Mouse (Mus musculus) kidney, adult 11 months (tissue): ENCODE data around the gene Isg15.
A peak's percentile ranks its signal among the peaks of the same experiment; 100 is the strongest.

Experiments used
- DNase-seq: peaks from one replicate; pipeline ENCODE4 v3.0.0; 2022

The Isg15 gene

GRCm38 (mm10) chr4:156200623-156201475 lies at the start of gene Isg15:
Gene Isg15, minus strand, starts transcription at chr4:156200818.
- no peak for DNase-seq

GRCm38 (mm10) chr4:156249567-156249966 lies 48.9 kb upstream of the Isg15 start:
- DNase-seq: no peak

GRCm38 (mm10) chr4:156236651-156237447 lies 36.2 kb upstream of the Isg15 start:
- DNase-seq: no peak

- peak; percentile 81 for DNase-seq
Measured at GRCm38 (mm10) chr4:156235808-156236533, 35.4 kb upstream of the Isg15 start, which contains the start of gene Noc2l. Gene Noc2l, plus strand, starts transcription at chr4:156236010.

GRCm38 (mm10) chr4:156235360-156235770 lies 34.7 kb upstream of the Isg15 start:
- DNase-seq: no peak

GRCm38 (mm10) chr4:156234701-156235213 lies 34.1 kb upstream of the Isg15 start, which contains the start of gene Plekhn1:
Gene Plekhn1, minus strand, starts transcription at chr4:156234857.
- peak; percentile 63 for DNase-seq

- DNase-seq: no peak
Measured at GRCm38 (mm10) chr4:156234021-156234501, 33.4 kb upstream of the Isg15 start.

GRCm38 (mm10) chr4:156228393-156229024 lies 27.9 kb upstream of the Isg15 start:
- no peak for DNase-seq

- DNase-seq: no peak
Measured at GRCm38 (mm10) chr4:156227752-156228392, 27.3 kb upstream of the Isg15 start.

- no peak for DNase-seq
Measured at GRCm38 (mm10) chr4:156224276-156224675, 23.7 kb upstream of the Isg15 start.

- DNase-seq: no peak
Measured at GRCm38 (mm10) chr4:156219936-156220335, 19.3 kb upstream of the Isg15 start.

GRCm38 (mm10) chr4:156217838-156218237 lies 17.2 kb upstream of the Isg15 start:
- no peak for DNase-seq

- DNase-seq: no peak
Measured at GRCm38 (mm10) chr4:156217022-156217669, 16.5 kb upstream of the Isg15 start.

- DNase-seq: no peak
Measured at GRCm38 (mm10) chr4:156216196-156216595, 15.6 kb upstream of the Isg15 start.

GRCm38 (mm10) chr4:156215649-156216048 lies 15.0 kb upstream of the Isg15 start, which contains the start of gene Perm1:
Gene Perm1, plus strand, starts transcription at chr4:156215868.
- DNase-seq: peak; percentile 82

- no peak for DNase-seq
Measured at GRCm38 (mm10) chr4:156213134-156213533, 12.5 kb upstream of the Isg15 start.

GRCm38 (mm10) chr4:156209963-156210635 lies 9.5 kb upstream of the Isg15 start:
- DNase-seq: no peak

- no peak for DNase-seq
Measured at GRCm38 (mm10) chr4:156208872-156209271, 8.3 kb upstream of the Isg15 start.

- DNase-seq: no peak
Measured at GRCm38 (mm10) chr4:156203413-156204131, 3.0 kb upstream of the Isg15 start.

GRCm38 (mm10) chr4:156203001-156203412 lies 2.4 kb upstream of the Isg15 start, which contains the start of gene AW011738:
Gene AW011738, plus strand, starts transcription at chr4:156203304.
- peak; percentile 51 for DNase-seq
